32 mouse cellular contexts compared by ENCODE assay signal in genomic region chr2:164232671-164233070, GRCm38 (mm10). TPM values are rescaled to one million over a fixed set of nuclear protein-coding genes. Genes with fewer than 3 reads are reported as not detected.
"Had no signal": no experiment of that assay in that cellular context is flagged by ENCODE, and none has a peak within 500 bp of the region (broad histone marks: within the 10 kb centered on the region; RNA-seq: fewer than 3 reads in every experiment).

No protein-coding gene starts in this region.

- H3K36me3 ChIP-seq: midbrain, embryonic 12.5 days; midbrain, embryonic 15.5 days; neural tube, embryonic 12.5 days; neural tube, embryonic 15.5 days had no signal

- H3K27ac ChIP-seq: kidney, postnatal 0 days; layer of hippocampus, adult 2 months; liver, embryonic 14.5 days; macrophage; midbrain, embryonic 12.5 days; midbrain, embryonic 15.5 days; neural tube, embryonic 12.5 days; neural tube, embryonic 15.5 days had no signal

- H3K9ac ChIP-seq: liver, embryonic 14.5 days; midbrain, embryonic 12.5 days; midbrain, embryonic 15.5 days; neural tube, embryonic 12.5 days; neural tube, embryonic 15.5 days had no signal

- H3K9me3 ChIP-seq: midbrain, embryonic 12.5 days; midbrain, embryonic 15.5 days; neural tube, embryonic 12.5 days; neural tube, embryonic 15.5 days had no signal

- H3K4me3 ChIP-seq: layer of hippocampus, adult 2 months; midbrain, embryonic 12.5 days; midbrain, embryonic 15.5 days; neural tube, embryonic 12.5 days; neural tube, embryonic 15.5 days had no signal

- DNase-seq: kidney, adult 2 months; kidney, postnatal 25 days; layer of hippocampus, adult 9-11 months; lung, adult 18-20 months; lung, postnatal 14 days; right cerebral cortex, adult 18-20 months; right cerebral cortex, postnatal 14 days; right cerebral cortex, postnatal 4 days; thymus, adult 18-20 months; thymus, postnatal 36 days had no signal

- ATAC-seq: midbrain, embryonic 15.5 days had no signal

- H3K4me1 ChIP-seq: midbrain, embryonic 12.5 days; midbrain, embryonic 15.5 days; neural tube, embryonic 12.5 days; neural tube, embryonic 15.5 days had no signal

- H3K4me2 ChIP-seq: liver, embryonic 11.5 days; midbrain, embryonic 12.5 days; midbrain, embryonic 15.5 days; neural tube, embryonic 12.5 days; neural tube, embryonic 15.5 days had no signal

- H3K27me3 ChIP-seq: midbrain, embryonic 12.5 days; midbrain, embryonic 15.5 days; neural tube, embryonic 12.5 days; neural tube, embryonic 15.5 days had no signal

RNA-seq across cellular contexts. Expression of gene Svs2, which starts 5.6 kb away (rescaled TPM):
- total RNA-seq: layer of hippocampus, adult 2 months; layer of hippocampus, postnatal 25 days; left cerebral cortex, adult 18-20 months; left cerebral cortex, postnatal 10 days; left cerebral cortex, postnatal 36 days; megakaryocyte, adult 5-6 weeks had no signal
- polyA plus RNA-seq: kidney, adult 2 months; kidney, embryonic 14.5 days; kidney, postnatal 0 days; large intestine, adult 2 months; limb, embryonic 11.5 days; limb, embryonic 14.5 days; liver, embryonic 11.5 days; liver, embryonic 14.5 days; lung, embryonic 16.5 days; macrophage; midbrain, embryonic 12.5 days; midbrain, embryonic 15.5 days; neural tube, embryonic 12.5 days; neural tube, embryonic 15.5 days; stomach, embryonic 14.5 days; testis, adult 2 months; urinary bladder, adult 2 months had no signal

RNA-seq across cellular contexts. Expression of gene Wfdc15b, which starts 11.2 kb away (rescaled TPM):
- total RNA-seq: layer of hippocampus, adult 2 months; layer of hippocampus, postnatal 25 days; left cerebral cortex, adult 18-20 months; left cerebral cortex, postnatal 10 days; left cerebral cortex, postnatal 36 days; megakaryocyte, adult 5-6 weeks had no signal
- polyA plus RNA-seq: large intestine, adult 2 months; limb, embryonic 11.5 days; limb, embryonic 14.5 days; liver, embryonic 11.5 days; lung, embryonic 16.5 days; macrophage; midbrain, embryonic 12.5 days; midbrain, embryonic 15.5 days; neural tube, embryonic 12.5 days; neural tube, embryonic 15.5 days; testis, adult 2 months had no signal

RNA-seq across cellular contexts. Expression of gene Svs3b, which starts 23.8 kb away (rescaled TPM):
- total RNA-seq: layer of hippocampus, adult 2 months; layer of hippocampus, postnatal 25 days; left cerebral cortex, adult 18-20 months; left cerebral cortex, postnatal 10 days; left cerebral cortex, postnatal 36 days; megakaryocyte, adult 5-6 weeks had no signal
- polyA plus RNA-seq: kidney, adult 2 months; kidney, embryonic 14.5 days; kidney, postnatal 0 days; large intestine, adult 2 months; limb, embryonic 11.5 days; limb, embryonic 14.5 days; liver, embryonic 11.5 days; liver, embryonic 14.5 days; lung, embryonic 16.5 days; macrophage; midbrain, embryonic 12.5 days; midbrain, embryonic 15.5 days; neural tube, embryonic 12.5 days; neural tube, embryonic 15.5 days; stomach, embryonic 14.5 days; urinary bladder, adult 2 months had no signal

RNA-seq across cellular contexts. Expression of gene Wfdc15a, which starts 32.7 kb away (rescaled TPM):
- total RNA-seq: layer of hippocampus, adult 2 months; layer of hippocampus, postnatal 25 days; left cerebral cortex, adult 18-20 months; left cerebral cortex, postnatal 10 days; left cerebral cortex, postnatal 36 days; megakaryocyte, adult 5-6 weeks had no signal
- polyA plus RNA-seq: kidney, embryonic 14.5 days; kidney, postnatal 0 days; large intestine, adult 2 months; limb, embryonic 11.5 days; limb, embryonic 14.5 days; liver, embryonic 11.5 days; liver, embryonic 14.5 days; lung, embryonic 16.5 days; macrophage; midbrain, embryonic 12.5 days; midbrain, embryonic 15.5 days; neural tube, embryonic 12.5 days; neural tube, embryonic 15.5 days; stomach, embryonic 14.5 days; urinary bladder, adult 2 months had no signal

RNA-seq across cellular contexts. Expression of gene Wfdc12, which starts 42.3 kb away (rescaled TPM):
- total RNA-seq: layer of hippocampus, adult 2 months; layer of hippocampus, postnatal 25 days; left cerebral cortex, adult 18-20 months; left cerebral cortex, postnatal 10 days; left cerebral cortex, postnatal 36 days; megakaryocyte, adult 5-6 weeks had no signal
- polyA plus RNA-seq: kidney, adult 2 months; kidney, embryonic 14.5 days; kidney, postnatal 0 days; large intestine, adult 2 months; limb, embryonic 11.5 days; liver, embryonic 11.5 days; liver, embryonic 14.5 days; macrophage; midbrain, embryonic 12.5 days; midbrain, embryonic 15.5 days; neural tube, embryonic 12.5 days; neural tube, embryonic 15.5 days; stomach, embryonic 14.5 days had no signal
